Mouse (Mus musculus) embryo, embryonic 11.5 days (tissue): Measurements from ENCODE around the gene Dock1.

Source experiments
- DNase-seq: peaks from one replicate; pipeline ENCODE4 v3.0.0-alpha.2; 2012; ENCODE audit warnings: low read depth, low spot score

The Dock1 gene

GRCm38 (mm10) chr7:134695431-134695830 is 25.0 kb downstream of the Dock1 start:
- no peak for DNase-seq

DNA sequence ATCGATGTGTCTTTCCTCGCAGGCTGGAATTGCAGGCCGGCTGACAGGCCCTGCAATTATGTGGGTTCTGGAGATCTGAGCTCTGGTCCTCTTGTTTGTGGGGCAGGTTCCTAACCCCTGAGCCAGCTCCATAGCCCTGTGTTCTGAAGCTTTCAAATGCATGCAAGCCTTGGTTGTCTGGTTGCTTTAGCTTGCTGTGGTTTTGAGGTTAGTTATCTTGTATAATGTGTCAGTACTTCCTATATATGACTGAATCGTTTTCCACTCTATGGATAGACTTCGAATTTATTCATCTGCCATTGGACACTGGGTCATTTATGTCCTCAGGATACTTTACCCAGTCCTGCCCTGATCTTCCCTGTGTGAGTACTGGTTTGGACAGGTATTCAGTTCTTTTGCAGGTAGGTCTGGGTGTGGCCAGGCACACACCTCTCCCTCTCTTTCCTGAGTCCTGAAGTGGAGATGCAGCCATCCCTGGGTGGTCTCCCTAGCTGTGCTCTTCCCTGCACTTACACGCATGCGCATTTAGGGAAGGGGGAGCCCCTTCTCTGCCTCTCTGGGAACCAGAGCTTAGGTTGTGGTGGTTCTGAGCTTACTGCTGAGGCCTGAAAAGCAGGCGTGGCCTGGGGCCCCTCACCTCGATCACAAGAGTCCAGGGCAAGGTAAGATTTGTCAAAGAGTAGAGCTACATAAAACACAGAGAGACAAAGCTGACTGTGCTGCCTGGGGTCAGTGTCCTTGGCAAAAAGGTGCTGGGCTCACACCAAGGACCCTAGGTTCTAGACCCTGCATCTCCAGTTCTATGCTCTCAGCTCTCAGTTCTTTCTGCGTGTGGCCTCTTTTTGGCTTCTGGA is 25.9 kb downstream of the Dock1 start:
- no peak for DNase-seq

GRCm38 (mm10) chr7:134697479-134697878 is 27.0 kb downstream of the Dock1 start:
- no peak for DNase-seq

GRCm38 (mm10) chr7:134698246-134698645 is 27.8 kb downstream of the Dock1 start:
- DNase-seq = no peak

GRCm38 (mm10) chr7:134700001-134700400 is 29.5 kb downstream of the Dock1 start:
- DNase-seq = no peak

DNA sequence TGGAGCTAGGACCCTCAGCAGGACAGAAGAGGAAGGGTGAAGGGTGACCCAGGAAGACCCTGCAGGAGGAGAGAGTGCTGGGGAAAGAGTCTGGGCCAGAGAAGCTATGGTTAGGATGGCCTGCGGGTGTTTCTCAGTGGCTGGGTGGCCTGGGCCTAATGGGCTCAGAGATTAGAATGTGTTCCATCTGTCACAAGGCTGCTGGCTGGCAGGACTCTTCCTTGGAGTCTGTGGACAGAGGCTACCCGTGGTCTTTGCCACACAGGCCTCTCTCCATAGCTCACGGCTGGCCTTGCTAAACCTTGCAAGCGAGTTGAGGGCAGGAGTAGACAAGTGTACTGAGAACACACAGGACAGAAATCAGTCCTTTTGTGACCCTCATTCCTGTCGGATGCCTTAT is 32.0 kb downstream of the Dock1 start:
- no peak for DNase-seq

GRCm38 (mm10) chr7:134703704-134704103 is 33.2 kb downstream of the Dock1 start:
- DNase-seq = no peak

DNA sequence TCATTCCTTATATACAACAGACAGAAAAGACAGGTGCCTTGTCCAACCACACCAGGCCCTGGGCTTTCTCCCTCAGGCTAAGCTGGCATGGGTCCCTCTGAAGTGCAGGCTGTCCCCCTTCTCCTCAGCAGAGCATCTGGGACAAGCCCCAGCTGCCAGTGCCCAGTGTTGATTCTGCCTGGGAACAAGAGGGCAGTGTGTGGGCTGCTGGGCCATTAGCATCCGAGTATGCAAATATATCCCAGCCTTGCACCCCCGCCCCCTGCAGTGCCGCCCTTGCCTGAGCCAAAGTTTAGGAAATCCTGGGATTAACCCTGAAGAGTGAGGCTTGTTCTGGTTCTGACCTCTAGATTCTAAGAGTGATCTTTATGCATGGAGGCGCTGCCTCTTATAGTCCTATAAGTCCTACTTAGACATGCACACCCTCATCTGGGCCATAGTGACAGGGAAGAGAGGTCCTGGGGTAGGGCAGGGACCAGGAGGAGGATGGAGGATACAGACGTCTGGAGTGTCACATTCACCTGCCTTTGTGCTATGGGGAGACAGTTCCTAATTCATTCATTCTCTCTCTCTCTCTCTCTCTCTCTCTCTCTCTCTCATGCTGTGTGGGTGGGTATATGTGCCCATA is 38.9 kb downstream of the Dock1 start:
- DNase-seq = no peak

DNA sequence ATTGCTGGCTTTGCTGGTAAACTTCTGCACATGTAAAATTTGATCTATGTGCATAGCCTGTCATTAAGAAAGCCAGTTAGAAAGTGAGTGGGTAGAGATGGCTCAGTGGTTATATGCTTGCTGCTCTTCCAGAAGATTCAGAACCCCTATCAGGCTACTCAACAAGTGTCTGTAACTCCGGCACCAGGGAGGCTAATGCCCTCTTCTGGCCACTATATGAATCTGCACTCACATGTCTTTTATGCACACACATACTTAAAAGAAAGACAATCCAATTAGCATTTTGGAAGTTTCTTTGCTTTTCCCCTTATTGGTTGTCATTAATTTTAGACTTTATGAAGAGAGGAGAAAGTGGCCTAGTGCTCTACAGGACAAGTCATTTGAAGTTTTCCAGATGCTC is 41.1 kb downstream of the Dock1 start:
- no peak for DNase-seq

GRCm38 (mm10) chr7:134719406-134719805 is 49.0 kb downstream of the Dock1 start:
- no peak for DNase-seq

DNA sequence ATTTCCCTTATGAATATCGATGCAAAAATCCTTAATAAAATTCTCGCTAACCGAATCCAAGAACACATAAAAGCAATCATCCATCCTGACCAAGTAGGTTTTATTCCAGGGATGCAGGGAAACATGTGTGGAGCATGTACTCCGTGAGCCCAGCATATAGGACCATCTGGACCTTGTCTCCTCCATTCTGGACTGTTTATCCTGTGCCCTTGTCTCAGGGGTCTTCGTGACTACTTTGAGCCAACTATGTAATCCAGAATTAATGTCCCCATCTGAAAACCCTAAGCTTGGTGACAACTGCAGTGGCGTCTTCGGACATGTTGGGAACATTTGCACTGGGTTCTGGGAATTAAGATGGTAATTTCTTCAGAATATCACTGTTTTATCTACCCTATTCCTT is 51.9 kb downstream of the Dock1 start:
- no peak for DNase-seq

- no peak for DNase-seq
These were observed 52.5 kb downstream of the Dock1 start for GRCm38 (mm10) chr7:134722955-134723354.

DNA sequence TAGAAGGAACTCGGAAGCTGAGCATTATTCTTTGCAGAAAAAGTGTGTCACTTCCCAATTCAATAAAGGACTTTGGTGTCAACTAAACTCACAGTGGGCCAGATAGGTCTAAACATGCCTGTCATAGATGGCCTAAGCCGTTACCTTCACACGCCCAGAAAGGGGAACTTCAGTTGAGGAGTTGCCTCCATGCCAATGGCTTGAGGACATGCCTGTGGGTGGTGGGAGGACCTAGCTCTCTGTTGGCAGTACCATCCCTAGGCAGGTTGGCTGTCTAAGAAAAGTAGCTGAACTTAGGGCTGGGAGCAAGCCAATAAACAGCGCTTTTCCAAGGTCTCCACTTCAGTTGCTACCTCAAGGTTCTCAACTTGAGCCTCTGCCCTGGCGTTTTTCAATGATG is 53.1 kb downstream of the Dock1 start:
- no peak for DNase-seq

- DNase-seq = no peak
These were observed 54.4 kb downstream of the Dock1 start for GRCm38 (mm10) chr7:134724841-134725240.

GRCm38 (mm10) chr7:134725551-134726529 is 55.4 kb downstream of the Dock1 start:
- no peak for DNase-seq

- no peak for DNase-seq
These were observed 56.2 kb downstream of the Dock1 start for GRCm38 (mm10) chr7:134726530-134727258.

DNA sequence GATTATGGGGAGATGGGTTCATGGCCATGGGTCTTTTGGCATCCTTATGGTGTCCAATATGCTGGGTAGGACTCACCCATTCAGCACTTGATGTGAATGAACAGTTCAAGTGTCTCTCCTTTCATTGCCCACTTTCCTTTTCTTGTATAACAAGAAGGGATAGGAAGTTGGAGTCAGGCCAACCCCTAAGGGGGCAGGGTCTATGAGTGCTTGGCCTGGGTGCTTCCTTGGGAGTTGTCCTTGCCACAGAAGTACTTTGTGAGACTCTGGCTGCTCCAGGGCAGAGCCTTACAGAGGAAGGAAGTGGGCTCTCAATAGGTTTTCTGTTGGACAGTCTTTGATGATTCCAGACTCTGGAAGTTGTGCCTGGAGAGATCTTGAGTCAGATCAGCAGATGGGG is 58.9 kb downstream of the Dock1 start:
- no peak for DNase-seq

- DNase-seq = no peak
These were observed 60.1 kb downstream of the Dock1 start for GRCm38 (mm10) chr7:134730406-134731126.

GRCm38 (mm10) chr7:134747059-134747458 is 76.6 kb downstream of the Dock1 start:
- no peak for DNase-seq

DNA sequence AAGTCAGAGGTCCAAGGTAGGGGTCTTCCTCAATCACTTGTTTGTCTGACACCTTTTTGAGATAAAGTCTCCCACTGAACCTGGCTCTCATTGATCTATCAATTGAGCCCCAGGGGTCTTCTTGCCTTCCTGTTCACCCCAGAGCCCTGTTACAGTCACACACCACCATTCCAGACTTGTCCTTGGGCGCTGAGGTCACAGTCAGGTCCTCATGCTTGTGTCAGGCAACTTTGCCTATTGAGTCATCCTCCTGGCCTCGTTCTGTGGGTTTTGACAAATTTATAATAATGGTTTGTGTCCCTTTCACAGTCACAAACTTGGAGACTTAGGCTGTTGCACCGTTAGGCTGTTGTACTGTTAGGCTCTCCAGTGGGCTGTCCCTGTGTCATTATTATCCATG is 77.9 kb downstream of the Dock1 start:
- DNase-seq = no peak

DNA sequence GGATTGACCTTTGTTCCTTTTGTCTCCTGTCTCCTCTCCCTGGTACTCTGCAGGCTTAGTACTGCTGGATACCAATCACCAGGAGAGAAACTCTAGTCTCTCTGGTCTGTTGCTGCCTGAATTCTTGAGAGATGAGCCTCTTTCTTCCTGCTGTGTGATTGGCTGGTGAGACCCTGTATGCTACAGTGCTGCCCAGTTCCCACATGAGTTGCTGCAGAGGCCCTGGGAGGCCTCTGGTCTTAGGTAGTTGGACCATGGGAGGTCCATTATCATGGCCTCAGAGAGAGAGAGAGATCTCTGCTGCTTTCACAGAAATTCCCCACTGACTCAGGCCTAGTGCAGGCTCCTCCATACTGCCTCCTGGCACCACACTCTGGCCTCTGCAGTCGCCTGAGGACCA is 79.2 kb downstream of the Dock1 start:
- DNase-seq = no peak
